12 mouse cellular contexts compared by ENCODE assay signal in the genomic region with DNA sequence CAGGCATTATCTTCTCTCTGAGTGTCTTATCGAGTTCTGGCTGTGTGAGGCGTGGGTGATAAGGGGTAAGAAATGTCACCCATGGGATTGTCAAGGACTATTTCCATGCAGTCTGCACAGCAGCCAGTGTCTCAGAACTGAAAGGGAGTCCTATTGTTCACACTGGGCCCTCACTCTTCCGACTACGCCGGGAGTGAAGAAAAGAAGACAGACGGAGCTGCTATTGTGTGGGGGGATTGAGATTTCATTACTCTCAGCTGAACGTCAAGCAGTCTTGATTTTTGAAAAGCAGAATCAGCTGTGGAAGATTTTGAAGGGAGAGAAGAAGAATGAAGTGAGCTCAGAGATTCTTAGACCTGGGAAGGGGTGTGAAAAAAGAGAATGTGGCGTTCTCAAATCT.
DNase-seq lines count a peak whose midpoint lies in the region; ATAC-seq and TF ChIP-seq lines count a peak whose summit lies in the region.
"Had no signal": no experiment of that assay in that cellular context is flagged by ENCODE, and none has a peak within 500 bp of the region (broad histone marks: within the 10 kb centered on the region; RNA-seq: fewer than 3 reads in every experiment).

No protein-coding gene starts in this region.

- peak overlapping the region; percentile 37; the same call in 1 of the 2 replicates for H3K27ac ChIP-seq in lung, embryonic 15.5 days
- H3K27ac ChIP-seq in forebrain, embryonic 13.5 days: peak overlapping the region; percentile 57
- no peak overlapping the region for H3K27ac ChIP-seq in hindbrain, postnatal 0 days

- no peak overlapping the region for H3K4me3 ChIP-seq in lung, embryonic 15.5 days
- H3K4me3 ChIP-seq in forebrain, embryonic 13.5 days: no peak overlapping the region
- no peak overlapping the region for H3K4me3 ChIP-seq in hindbrain, postnatal 0 days (ENCODE audit: low read length)
- H3K4me3 ChIP-seq: erythroblast, embryonic 14.5 days had no signal

- no peak for TF ChIP-seq CTCF in hindbrain, postnatal 0 days (IDR thresholded peaks at IDR 0.05; ENCODE audit: low read depth)

- ATAC-seq in lung, embryonic 15.5 days (ENCODE audit: borderline replicate concordance, extremely low read depth, low FRiP score, low TSS enrichment): no peak
- ATAC-seq in forebrain, embryonic 13.5 days: peak; percentile 62
- no peak for ATAC-seq in hindbrain, postnatal 0 days

- WGBS in lung, embryonic 15.5 days: 48% methylated on average over 8 of the region's 8 CpGs
- WGBS in forebrain, embryonic 13.5 days: 14% methylated on average over 8 of the region's 8 CpGs
- WGBS in hindbrain, postnatal 0 days: 23% methylated on average over 8 of the region's 8 CpGs

- H3K9me3 ChIP-seq in lung, embryonic 15.5 days: no peaks in the 10 kb centered on the region
- H3K9me3 ChIP-seq in forebrain, embryonic 13.5 days (replicated peaks): no peaks in the 10 kb centered on the region
- H3K9me3 ChIP-seq in hindbrain, postnatal 0 days (ENCODE audit: low read length): no peaks in the 10 kb centered on the region

- H3K4me1 ChIP-seq in lung, embryonic 15.5 days: peaks cover 38% of the 10 kb centered on the region
- H3K4me1 ChIP-seq in forebrain, embryonic 13.5 days: peaks cover 45% of the 10 kb centered on the region
- peaks cover 6% of the 10 kb centered on the region; the same call in 1 of the 2 replicates for H3K4me1 ChIP-seq in hindbrain, postnatal 0 days (ENCODE audit: insufficient read depth, low read length)

- intact Hi-C loops in left cerebral cortex, postnatal 4 days (cut with DNase I): no loop called here

- DNase-seq in lung, postnatal 4 days: no peak
- DNase-seq in hindbrain, postnatal 0 days (ENCODE audit: low spot score): peak; percentile 25
- DNase-seq in spleen, adult 12 weeks (ENCODE audit: low spot score): no peak
- no peak for DNase-seq in T-cell, adult 2 months (ENCODE audit: low spot score)
- no peak for DNase-seq in left cerebral cortex, postnatal 4 days
- DNase-seq: adrenal gland, adult 2 months; cerebellum, adult 9-10 months; lung, postnatal 14 days; thymus, postnatal 36 days had no signal

- H3K4me2 ChIP-seq in lung, embryonic 15.5 days: no peak overlapping the region
- no peak overlapping the region for H3K4me2 ChIP-seq in forebrain, embryonic 13.5 days
- H3K4me2 ChIP-seq in hindbrain, postnatal 0 days (ENCODE audit: low read depth, low read length): no peak overlapping the region

- no peaks in the 10 kb centered on the region for H3K36me3 ChIP-seq in lung, embryonic 15.5 days
- no peaks in the 10 kb centered on the region for H3K36me3 ChIP-seq in forebrain, embryonic 13.5 days (ENCODE audit: poor library complexity, severe bottlenecking)
- H3K36me3 ChIP-seq in hindbrain, postnatal 0 days (ENCODE audit: insufficient read depth, low read length): no peaks in the 10 kb centered on the region

- no peaks in the 10 kb centered on the region for H3K27me3 ChIP-seq in lung, embryonic 15.5 days
- no peaks in the 10 kb centered on the region for H3K27me3 ChIP-seq in forebrain, embryonic 13.5 days
- no peaks in the 10 kb centered on the region for H3K27me3 ChIP-seq in hindbrain, postnatal 0 days (ENCODE audit: insufficient read depth, low read length)

- H3K9ac ChIP-seq in lung, embryonic 15.5 days: no peak overlapping the region
- no peak overlapping the region for H3K9ac ChIP-seq in forebrain, embryonic 13.5 days
- H3K9ac ChIP-seq in hindbrain, postnatal 0 days (replicated peaks; ENCODE audit: low read length): no peak overlapping the region
